Mouse (Mus musculus) kidney, postnatal 36 days (tissue): ENCODE results near the gene Lin7a.
"Not testable (repeated sequence)": the region's sequence is repeated elsewhere in the genome, so short reads cannot be mapped to it uniquely, and the experiment has no call there.

Experiments used
- DNase-seq, 2 experiments: peaks; one replicate each; pipeline ENCODE4 v3.0.0; 2021 to 2022; ENCODE audit warnings: mixed read lengths in 2 of 2

Lin7a gene

DNA sequence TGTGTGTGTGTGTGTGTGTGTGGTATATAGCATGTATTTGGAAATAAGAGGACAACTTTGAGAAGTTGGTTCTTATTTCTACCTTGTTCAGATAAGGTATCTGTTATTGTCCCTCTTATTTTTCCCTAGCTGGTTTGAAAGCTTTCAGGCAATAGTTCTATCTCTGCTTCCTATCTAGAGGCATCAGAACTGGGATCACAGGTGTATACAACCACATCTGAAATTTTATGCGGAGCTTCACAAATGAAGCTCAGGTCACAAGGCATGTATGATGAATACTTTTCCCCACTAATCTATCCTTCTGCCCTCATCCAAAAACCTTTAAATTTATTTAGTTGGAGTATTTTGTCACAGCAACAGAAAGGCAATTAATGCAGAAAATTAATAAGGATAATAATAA lies 33.8 kb upstream of the Lin7a start:
- no peak for DNase-seq

DNA sequence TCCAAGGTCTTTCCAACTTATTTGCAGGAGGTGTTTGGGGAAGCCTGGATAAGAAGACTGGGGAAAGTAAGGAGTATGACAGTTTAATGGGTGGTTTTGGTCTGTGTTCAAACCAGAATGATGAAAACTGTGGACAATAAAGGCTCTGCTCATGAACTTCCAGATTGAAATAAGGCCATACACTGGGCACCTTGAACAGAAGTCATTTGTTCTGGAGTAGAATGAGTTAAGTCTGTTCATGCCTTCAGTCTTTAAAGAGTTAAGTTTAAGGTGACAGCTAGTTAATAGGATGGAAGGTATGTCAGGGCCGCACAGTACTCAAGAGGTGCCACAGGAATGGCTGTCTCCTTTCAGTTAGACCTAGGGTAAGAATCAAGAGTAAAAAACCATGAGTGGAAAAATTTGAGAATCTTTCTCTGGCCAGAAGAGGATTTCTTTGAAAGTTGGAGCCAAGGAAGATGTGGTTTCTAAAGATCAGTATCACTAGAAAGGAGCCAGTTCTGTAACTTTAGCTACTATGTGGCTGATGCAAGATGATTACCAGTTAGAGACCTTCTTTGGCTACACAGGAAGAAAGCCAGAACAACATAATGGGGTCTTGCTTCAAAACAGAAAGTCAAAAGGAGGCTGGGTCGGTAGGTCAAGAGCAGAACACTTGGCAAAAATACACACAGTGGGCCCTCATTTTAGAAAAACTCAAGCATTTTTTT lies 33.2 kb upstream of the Lin7a start:
- no peak for DNase-seq

DNA sequence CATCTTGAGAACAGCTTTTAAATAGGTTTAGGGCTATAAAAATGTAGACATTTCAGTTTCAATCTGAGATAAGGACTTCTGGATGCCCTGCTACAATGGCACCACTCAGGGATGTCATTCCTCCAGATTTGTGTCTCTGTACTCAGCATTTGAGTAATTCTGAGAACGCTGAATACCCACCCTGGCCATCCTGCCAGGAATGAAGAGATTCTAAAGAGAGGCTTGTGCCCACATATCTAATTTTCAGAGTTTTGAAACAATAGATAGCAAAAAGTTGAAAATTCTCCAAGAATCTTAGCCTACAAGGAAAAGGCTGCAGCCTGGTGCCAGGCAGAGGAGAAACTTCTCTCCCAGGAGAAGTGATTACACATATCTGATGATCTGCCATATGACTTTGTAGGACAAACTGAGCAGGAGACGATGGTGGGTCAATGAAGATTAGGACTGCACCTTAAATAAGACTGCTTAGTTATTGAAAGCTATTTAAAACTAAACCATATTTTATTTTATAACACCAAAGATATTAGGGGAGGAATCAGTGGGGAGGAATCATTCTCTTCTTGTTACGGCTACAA lies 32.5 kb upstream of the Lin7a start:
- DNase-seq, result no peak

DNA sequence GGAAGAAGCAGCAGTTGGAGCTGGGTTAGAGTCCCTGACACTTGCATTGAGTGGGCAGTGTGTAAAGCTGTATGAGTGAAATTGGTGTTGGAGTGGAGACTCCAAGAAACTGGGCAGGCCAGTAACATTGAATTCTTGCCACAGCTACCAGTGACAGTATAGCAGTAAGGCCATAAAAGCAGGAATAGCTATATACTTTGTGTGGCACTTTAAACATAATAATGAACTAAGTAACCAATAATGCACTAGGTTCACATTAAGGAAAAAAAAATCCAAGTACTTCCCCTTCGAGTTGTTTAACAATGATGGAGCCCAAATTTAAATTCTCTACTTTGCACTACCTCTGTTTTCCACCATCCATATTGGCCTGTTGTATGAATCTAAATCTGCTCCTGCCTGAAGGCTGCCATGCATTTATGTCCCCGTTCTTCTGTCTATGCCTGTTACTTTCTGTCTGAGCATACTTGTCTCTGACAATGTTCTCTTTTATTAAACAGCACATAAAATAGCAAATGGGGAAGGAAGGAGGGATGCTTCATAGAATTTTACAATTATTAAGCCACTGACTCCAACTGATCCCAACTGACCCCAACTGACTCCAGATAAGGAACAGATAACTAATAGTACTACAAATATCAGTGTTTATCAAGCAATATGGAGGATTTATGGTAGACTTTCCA lies 31.7 kb upstream of the Lin7a start:
- no peak for DNase-seq

DNA sequence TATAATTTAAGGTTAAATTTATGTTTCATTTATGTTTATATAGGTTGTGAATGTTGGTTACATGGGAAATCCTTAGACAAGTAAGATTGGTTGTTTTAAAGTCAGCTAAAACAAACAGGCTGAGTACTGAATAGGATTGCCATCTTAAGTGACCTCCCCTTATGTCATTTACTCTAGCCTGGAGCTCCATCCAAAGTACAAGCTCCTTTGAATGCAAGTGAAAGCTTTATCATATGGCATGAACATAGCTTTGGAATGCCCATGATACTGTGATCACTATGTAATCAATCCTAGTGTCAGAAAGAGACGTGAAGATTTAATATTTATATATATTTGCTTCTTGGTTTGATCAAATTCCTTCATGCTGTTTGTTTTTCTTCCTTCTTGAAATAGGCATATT lies 31.0 kb upstream of the Lin7a start:
- DNase-seq, result no peak

DNA sequence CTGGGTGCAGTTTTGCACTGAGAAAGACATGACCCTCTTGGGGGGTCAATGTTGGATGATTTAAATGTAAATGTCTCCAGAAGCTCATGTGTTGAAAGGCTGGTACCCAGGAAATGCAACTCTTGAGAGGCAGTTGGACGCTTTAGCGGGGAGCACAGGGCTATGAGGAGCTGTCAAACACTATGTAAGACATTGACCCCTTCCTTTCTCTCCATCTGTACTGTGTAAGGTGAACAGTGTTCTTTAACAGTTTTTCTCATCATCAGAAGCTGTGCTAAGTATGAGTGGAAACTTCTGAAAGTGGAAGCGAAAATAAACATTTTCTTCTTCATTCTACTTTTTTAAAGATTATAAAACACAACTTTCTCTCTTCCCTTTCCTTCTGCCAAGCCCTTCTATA lies 30.5 kb upstream of the Lin7a start:
- DNase-seq, result no peak

DNA sequence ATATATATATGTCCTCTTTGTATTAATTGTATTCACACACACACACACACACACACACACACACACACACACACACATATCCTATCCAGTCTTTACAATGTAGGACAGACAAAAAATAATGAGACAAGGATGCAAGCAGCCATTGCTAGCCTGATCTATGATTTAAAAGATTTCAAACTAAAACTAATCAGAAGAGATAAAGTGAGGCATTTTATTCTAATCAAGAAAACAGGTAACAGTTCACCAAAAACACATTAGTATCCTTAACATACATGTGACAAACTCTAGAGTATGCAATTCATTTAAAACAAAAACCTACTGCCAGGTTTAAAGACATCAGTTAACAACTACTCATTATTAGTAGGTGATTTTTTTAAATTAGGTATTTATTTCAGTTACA lies 30.1 kb upstream of the Lin7a start:
- DNase-seq, result no peak

DNA sequence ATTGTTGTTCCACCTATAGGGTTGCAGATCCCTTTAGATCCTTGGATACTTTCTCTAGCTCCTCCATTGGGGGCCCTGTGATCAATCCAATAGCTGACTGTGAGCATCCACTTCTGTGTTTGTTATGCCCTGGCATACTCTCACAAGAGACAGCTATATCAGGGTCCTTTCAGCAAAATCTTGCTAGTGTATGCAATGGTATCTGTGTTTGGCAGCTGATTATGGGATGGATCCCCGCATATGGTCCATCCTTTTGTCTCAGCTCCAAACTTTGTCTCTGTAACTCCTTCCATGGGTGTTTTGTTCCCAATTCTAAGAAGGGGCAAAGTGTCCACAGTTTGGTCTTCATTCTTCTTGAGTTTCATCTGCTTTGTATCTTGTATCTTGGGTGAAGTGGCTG lies 29.5 kb upstream of the Lin7a start:
- not testable (repeated sequence) for DNase-seq

DNA sequence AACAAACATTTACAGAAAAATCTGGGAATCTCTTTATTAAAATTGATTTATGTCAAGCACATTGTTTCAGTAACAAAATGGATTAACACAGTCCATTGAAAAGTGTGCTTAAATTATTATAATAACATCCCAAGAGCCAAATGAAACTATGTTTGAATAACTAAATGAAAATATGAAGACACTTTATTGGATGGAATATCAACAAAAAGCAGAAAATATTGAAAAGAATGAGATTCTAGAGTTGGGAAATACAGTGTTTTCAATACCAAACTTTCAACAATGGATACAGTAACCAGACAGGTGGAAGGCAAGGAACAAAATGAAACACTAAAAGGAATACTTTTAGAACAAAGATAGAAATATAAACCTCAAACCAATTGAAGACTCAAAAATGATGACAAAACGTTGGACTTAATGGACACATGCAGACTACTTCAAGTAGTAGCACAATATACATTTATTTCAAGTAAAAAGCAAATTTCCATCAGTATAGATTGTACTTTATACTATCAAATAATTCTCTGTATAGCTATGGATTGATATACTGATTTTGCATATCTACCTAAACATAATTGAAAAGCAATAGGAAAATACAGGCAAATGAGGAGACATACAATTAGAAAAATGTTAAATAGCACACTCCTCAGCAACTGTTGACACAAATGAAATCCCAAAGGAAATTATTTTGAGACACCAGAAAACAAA lies 28.6 kb upstream of the Lin7a start:
- no peak for DNase-seq

DNA sequence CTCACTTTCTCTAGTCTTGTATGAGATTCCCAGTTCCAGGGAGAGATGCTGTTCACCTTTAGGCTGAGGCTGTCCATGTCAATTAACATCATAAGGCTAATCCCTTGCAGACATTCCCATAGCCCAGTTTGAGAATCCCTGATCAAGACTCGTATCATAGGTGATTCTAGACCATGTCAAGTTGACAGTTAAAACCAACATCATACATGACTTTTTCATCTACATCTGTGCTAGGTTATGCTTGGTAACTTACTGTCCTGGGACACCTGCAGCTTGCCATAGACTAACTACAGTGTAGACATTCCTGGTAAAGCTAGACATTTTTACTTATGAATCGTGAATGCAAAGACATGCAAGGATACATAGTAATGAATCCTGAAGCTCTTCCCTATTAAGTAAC lies 27.3 kb upstream of the Lin7a start:
- no peak for DNase-seq

DNA sequence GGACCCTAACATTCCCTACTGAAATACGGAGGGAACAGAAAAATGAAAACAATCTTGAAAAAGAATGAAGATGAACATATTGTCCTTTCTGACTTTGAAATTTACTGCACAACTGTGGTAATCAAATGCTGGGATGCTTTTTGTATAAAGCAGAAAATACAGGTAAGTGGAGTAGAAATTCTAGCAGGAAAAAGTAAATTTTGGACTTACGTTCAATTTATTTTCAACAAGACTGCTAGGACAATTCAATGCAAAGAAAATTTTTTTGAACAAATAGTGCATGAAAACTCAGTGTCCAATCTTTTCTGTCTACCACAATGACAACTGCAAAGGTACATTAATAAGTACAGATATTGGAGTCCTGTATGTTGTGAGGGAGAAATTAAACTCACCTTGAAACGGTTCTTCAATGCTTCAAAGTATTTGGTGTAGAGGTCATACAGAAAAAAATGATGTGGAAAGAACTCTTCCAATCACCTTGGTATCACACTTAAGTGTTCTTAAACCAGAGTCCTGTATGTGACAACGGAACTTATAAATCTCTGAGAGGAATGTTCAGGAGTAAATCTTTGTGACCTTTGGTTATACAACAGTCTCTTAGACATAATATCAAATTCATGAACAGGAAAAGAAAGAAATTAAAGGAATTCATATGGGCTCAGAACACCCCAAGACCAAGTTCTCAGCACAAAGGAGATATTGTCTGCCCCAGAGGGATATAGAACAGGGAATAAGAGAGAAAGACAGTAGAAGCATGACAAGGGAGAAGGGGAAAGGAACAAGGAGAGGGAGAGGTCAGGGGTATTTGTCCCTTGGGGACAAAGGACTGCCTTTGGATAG lies 26.6 kb upstream of the Lin7a start:
- DNase-seq, result no peak

DNA sequence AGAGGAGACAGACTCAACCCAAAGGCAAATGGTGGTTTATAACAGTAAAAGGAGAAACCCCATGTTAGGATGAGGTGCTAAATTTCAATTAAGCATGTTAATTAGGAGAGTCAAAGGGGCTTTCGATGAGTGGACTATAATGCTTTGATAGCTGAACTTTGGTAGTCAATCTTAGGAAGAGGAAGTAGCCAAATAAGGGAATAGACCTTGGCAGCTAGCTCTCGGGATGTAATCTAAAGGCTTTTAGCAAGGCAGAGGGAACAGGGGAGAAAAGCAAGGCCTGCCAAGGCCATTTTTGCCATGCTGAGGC lies 26.0 kb upstream of the Lin7a start:
- DNase-seq, result no peak

DNA sequence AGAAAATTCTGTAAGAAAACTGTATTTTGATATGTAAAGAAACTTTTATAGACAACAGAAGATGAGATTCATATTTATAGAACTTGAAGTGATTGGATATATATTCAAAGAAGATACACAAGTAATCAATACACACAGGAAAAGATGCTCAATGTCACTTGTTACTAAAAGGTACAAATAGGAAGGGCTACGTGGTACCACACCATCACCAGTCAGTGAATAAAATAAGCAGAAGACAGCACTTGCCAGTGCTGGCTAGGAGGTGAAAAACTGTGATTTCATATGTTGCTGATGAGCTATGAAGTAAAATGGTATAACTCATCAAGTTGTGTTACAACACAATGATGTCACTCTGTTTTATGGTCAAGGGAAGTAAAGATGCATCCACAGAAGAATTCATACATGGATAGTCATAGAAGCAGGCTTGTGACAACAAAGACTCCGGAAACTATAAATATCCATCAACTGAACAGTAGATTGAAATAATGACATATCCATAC lies 25.5 kb upstream of the Lin7a start:
- DNase-seq, result no peak

DNA sequence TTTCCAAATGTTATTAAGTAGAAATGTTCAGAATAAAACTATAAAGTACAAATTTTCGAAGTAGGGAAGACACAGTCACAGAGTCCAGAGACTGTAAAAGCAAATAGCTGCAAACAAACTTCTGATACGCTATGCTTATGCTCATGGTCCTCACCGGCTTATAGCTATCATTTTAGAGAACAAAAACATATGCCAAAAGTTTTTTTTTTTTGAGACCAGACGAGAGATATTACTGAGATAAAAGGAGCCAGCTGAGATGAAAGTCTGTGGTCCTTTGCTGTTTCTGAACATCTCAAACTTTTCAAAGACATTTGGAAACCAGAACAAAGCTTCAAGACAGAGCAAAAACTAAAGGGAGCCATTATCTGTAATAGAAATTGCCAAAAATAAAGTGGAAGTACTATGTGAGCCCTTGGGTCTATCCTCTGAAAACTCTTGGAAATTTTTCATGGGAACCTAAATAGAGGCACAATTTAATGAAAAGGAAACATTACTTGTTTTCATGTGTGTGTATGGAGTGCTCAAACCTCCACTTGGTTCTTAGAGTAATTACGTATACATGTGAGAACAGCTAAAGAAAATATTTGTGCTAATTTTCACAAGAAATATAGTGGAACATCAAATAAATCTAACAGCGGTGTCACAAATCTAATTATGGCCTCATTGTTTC lies 24.4 kb upstream of the Lin7a start:
- DNase-seq, result no peak

DNA sequence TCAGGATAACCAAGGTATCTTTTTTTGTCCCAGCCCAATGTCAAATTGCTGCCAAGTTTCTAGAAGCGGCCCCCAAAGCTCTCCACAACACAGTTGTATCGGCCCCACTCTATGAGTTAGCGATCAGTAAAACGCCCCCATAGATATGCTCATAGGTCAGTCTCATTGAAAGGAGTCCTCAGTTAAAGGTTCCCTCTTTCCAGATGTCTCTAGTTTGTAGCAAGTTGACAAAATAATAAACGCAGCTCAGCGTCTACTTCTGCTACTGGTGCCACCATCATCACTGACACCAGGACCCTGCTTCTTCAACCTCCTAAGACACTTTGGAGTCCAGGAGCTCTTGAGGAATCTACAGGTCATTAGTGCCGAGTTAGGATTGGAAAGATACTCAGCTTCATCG lies 23.0 kb upstream of the Lin7a start:
- DNase-seq, result no peak

DNA sequence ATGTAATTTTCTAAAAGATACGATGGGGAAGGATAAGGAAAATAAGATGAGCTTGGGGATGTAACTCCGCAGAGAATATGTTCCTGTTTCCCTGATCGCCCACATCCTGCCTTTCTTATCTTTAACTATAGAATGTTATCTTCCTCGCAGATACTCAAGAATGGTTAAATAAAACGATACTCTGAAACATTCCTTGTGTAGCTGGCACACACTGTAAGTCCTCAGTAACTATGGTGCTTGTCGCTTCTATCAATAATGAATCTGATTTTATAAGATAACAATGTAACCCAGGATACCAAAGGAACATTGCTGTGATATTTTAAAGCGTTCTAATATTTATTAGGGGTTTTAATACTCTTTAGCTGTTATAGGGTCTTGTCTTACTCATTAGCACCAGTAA lies 22.4 kb upstream of the Lin7a start:
- no peak for DNase-seq

DNA sequence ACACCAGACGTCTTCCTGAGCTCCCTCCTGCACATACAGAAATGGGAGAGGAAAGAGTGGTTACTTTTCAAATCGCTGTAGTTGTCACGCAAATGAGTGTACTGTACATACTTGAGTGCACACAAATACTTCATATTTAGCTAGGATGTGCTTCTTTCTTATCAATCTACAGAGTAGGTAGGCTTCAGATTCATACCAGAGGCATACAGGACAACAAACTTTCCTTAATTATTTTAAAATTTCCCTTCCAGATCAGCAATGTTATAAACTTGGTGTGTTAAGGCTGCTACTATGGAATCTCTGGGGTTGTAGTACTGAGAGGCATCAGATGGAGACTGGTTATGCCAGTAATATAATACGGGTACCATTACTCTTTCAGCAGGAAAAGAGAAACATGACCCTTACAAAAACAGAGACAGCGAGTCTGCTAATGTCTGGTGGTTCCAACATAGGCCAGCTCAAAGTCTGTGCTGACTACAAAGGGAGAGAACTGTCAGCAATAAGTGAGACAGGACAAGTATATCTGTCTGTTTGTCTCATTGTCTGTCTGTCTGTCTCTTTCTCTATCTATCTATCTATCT lies 21.8 kb upstream of the Lin7a start:
- DNase-seq, result no peak

DNA sequence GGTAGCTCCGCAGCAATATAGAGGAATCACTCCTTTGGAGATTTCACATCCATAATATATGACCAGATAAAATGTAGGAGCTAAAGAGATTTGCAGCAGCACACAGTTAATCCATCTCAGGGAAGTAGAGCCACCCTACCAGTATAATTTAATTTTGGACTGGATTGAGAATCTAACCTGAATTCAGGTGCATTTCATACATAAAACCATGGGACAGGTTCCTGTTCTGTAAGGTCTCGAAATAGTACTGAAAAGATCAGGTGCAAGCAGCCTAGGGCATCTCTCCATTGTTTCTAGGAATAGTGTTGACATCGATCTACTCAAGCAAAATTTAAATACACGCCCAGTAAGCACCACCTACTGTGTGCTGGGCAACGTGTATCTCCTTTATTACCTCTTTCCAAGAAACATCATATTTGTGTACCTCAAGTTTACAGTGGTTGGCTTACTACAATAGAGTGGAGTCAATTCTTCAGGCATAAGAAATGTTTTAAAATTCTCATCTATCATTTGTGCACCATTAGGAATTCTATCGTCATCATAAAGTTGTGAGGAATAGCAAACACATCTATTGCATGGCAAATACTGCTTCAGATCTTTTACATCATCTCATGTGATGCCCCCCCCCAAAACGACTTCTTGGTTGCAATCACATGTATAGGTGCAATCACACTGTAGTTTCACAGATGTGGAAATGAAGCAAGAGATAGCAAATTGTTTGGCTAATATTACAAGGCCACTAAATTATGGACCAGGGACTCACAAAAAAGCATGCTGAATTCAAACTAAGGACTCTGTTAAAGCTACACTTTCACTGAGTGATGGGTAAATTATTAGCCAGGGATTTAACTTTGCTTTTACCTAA lies 20.9 kb upstream of the Lin7a start:
- DNase-seq, result no peak

DNA sequence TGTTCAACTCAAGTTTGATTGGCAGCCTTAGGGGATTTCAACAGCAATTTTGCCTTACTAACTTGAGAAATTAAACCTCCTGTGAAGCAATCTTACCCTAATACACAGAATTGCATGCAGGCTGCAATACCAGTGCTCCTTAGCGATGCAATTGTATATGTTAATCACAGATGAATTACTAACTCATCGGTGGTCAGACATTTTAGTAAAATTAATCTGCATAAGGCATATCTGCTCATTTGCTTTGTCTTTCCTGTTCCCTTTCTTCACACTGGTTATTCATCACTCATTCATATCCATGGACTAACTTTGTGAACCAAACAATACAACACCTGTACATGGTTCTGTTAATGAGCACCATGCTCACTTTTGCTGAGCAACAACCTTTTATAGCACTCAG lies 20.2 kb upstream of the Lin7a start:
- no peak for DNase-seq

DNA sequence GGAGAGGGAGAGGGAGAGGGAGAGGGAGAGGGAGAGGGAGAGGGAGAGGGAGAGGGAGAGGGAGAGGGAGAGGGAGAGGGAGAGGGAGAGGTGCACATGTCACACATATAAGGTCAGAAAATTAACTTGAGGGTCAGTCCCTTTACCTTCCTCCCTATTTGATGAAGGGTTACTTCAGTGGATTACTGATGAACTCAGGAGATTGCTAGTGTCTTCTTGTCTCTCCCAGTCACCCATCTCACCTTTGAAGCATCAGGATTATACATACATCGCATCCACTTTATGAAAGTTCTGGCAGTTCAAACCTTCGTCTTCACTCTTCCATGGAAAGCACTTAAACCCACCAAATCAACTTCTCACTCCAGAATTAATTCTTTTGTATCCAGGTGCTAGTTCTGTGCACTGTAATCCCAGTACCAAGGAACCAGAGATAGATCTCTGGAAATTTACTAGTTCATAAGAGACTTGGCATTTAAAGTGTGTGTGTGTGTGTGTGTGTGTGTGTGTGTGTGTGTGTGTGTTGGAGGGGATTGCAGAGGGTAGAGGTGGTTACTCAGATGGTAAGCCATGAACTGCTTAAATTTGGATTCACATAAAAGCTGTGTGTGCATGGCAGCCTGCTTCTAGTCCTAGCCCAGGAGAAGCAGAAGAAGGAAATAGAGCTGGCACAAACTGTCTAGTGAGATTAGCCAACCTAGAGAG lies 19.5 kb upstream of the Lin7a start:
- DNase-seq, result no peak

DNA sequence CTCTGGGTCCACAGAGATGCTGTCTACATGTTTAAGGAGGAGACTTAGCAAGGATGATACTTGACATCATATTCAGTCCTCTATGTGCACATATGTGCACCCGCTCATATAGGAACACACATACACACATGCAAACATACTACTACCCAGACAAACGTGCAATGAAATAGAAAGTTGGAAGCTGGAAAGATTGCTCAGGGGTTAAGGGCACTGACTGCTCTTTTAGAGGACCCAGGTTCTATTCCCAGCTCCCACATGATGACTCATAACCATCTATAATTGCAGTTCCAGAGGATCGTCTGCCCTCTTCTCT lies 19.0 kb upstream of the Lin7a start:
- no peak for DNase-seq
